Mouse (Mus musculus) ES-Bruce4 (cell line): ENCODE data around the gene Grm8.

Experiments used
- CTCF ChIP-seq: IDR thresholded peaks from one replicate; pipeline ENCODE4 v1.8.1; 2011; ENCODE audit warnings: low read depth, low read length
- POLR2A ChIP-seq: IDR thresholded peaks from one replicate; pipeline ENCODE4 v1.8.1; 2011; ENCODE audit warnings: low read length; ENCODE audit not compliant: insufficient read depth

DNA sequence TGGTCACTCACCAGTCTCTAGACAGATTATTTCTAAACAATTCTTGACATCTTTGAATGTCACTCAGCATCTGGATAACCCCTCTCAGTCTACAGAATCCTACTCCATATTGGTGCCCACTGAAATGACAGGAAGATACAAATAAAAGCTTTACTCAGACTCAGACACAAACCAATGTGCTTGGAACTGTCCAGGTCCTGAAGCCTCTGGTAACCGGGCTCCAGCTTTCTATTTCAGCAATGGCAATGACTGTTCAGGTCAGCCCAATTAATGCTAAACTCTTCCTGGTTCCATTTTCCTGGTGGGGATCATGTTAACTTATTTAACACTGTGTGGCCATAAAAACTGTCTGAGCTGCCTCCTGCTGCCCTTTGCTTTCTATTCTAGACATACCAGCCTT is 153.0 kb downstream of the Grm8 start:
- TF ChIP-seq CTCF (no peak), POLR2A (no peak)
